Mouse (Mus musculus): ENCODE data around the gene Ptrh1. TPM values are rescaled to one million over a fixed set of nuclear protein-coding genes. Genes with fewer than 3 reads are reported as not detected.

Ptrh1 gene
- 4.9 TPM for polyA plus RNA-seq (2014; fragmentation: Illumina TruSeq; extraction: RNeasy Lipid Tissue Mini Kit (QIAGEN cat#74804); ENCODE audit: insufficient read depth, low read depth, low replicate concordance)

DNA sequence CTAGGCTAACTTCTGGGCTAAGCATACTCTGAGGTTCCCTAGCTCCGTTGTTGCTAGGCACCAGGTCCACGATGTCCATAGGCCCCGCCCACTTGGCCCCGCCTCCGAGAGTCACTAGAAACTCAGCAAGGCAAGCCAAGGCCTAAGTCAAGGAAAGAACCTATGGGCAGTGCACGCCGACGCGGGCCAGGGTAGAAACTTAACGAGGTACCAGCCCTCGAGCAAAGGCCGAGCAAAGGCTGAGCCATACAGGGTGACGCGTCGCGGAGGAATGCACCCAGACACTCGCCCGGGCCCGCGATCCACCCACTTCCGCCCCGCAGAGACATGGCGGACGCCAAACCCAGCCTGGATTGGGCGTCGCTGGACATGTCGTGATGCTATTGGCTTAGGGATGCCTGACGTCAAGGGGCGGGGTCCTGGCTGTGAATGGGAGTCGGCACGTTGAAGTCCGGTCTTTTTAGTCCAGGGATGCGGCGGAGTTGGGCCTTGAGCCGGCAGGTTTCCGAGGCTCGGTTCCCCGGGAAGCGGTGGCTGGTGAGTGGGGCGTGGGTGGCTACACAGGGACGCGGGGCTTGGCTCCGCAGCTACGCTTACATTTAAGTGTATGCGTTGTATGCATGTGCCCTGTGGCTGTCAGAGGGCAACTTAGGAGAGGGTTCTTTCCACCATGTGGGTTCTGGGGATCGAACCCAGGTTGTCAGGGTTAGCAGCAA, at the start of gene Ptrh1, which contains the start of gene Ttc16:
Ptrh1 (plus strand) TSS at position 428 of the 716 bp plus-strand sequence.
Ttc16 (minus strand) TSS at position 275 of the 716 bp plus-strand sequence.

DNA sequence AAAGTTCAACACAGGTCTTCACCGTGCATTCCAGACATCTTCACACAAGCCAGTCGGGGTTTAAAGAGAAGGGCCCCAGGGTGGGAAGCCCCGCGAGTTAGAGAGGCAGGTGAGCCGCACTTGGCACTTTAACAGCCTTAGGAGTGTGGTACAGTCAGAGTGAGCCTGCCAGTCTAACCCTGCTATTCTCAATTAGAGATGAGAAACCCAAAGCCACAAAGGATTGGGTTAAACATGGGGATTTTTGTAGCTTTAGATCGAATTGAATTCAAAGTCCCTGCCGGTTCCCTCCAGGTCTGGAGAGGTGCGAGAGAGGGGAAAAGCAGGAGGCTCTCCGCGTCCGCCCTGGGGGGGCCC, 34.7 kb upstream of the Ptrh1 start, which contains the start of gene 6330409D20Rik:
6330409D20Rik (minus strand) TSS at position 101 of the 357 bp plus-strand sequence.

DNA sequence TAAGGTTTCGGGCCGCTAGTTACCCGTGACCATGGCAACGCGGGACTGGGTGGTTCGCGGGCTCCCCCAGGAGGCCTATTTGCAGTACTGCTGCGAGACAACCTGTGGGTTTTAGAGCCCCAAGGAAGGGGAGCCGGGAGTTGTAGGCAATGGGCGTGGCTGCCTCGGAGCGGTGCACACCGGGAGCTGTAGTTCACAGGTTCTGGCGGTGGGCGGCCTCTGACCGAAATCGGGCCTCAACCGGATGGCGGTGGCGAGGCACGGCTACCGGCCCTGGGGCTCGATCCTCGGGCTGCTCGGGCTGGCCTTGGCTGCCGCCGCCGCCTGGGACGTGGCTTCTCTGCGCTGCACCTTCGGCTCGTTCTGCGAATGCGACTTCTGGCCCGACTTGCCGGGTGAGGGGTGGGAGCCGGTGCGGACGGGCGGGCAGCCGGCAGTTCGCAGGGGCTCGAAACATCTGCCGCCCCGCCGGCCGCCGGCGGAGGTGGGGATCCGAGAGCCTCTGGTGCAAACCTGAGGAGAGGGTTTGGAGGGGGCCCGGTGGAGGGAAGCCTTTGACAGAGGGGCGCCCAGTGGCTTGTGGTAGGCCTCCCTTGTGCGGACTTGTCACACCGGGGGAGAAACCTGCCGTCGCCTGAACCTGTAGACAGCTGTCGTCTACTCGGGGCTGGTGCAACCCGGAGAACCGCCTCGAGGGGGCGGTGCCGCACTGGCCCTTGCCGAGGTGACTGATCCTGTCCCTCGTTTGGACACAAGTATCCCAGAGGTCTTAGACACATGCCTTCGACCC, 18.3 kb upstream of the Ptrh1 start, which contains the start of gene Tor2a:
Tor2a (plus strand) TSS at position 179 of the 790 bp plus-strand sequence.

DNA sequence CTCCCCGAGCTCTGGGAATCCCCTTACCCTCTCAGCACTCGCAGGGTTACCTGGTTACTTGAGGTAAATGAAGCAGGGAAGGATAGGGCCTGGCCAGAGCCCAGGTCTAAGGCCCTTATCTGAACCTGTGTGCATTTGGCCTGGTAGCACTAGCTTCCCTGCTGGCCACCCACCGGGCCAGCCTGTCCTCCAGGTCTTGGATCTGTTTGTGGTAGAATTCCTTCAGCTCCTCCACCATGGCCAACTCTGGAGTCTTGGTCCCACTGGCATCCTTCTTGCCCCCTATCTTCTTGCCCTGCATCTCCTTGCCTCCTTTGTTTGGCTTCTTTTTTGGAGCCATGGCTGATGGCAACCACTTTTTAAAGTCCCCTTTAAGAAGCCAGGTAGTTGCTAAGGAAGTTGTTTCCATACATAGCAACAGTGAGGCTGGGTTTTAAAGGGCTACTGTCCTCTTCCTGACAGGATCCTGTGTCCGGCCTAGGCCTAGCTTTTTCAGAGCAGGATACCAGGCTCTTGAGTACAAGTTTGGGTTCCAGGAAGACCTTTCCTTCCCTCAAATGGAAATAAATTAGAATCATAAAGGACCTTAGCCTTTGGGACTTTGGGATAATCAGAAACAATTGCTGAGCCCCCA, 8.6 kb downstream of the Ptrh1 start, which contains the start of gene Cfap157:
Cfap157 (minus strand) TSS at position 381 of the 634 bp plus-strand sequence.

Other genes starting within 250 kb of the Ptrh1 start
- gene Fam102a, start 240.5 kb upstream of the Ptrh1 start, polyA plus RNA-seq (2014; fragmentation: Illumina TruSeq; extraction: RNeasy Lipid Tissue Mini Kit (QIAGEN cat#74804); ENCODE audit: insufficient read depth, low read depth, low replicate concordance), result 10.6 TPM
- 67.1 TPM for gene Dpm2, start 204.9 kb upstream of the Ptrh1 start, polyA plus RNA-seq (2014; fragmentation: Illumina TruSeq; extraction: RNeasy Lipid Tissue Mini Kit (QIAGEN cat#74804); ENCODE audit: insufficient read depth, low read depth, low replicate concordance)
- gene Pip5kl1, start 201.0 kb upstream of the Ptrh1 start, polyA plus RNA-seq (2014; fragmentation: Illumina TruSeq; extraction: RNeasy Lipid Tissue Mini Kit (QIAGEN cat#74804); ENCODE audit: insufficient read depth, low read depth, low replicate concordance), result not detected
- not detected for gene 9430097D07Rik, start 200.1 kb upstream of the Ptrh1 start, polyA plus RNA-seq (2014; fragmentation: Illumina TruSeq; extraction: RNeasy Lipid Tissue Mini Kit (QIAGEN cat#74804); ENCODE audit: insufficient read depth, low read depth, low replicate concordance)
- 13.3 TPM for gene St6galnac4, start 188.7 kb upstream of the Ptrh1 start, polyA plus RNA-seq (2014; fragmentation: Illumina TruSeq; extraction: RNeasy Lipid Tissue Mini Kit (QIAGEN cat#74804); ENCODE audit: insufficient read depth, low read depth, low replicate concordance)
- gene St6galnac6, start 176.1 kb upstream of the Ptrh1 start, polyA plus RNA-seq (2014; fragmentation: Illumina TruSeq; extraction: RNeasy Lipid Tissue Mini Kit (QIAGEN cat#74804); ENCODE audit: insufficient read depth, low read depth, low replicate concordance), result 21.6 TPM
- 24.5 TPM for gene Ak1, start 154.0 kb upstream of the Ptrh1 start, polyA plus RNA-seq (2014; fragmentation: Illumina TruSeq; extraction: RNeasy Lipid Tissue Mini Kit (QIAGEN cat#74804); ENCODE audit: insufficient read depth, low read depth, low replicate concordance)
- 182 TPM for gene Eng, start 129.2 kb upstream of the Ptrh1 start, polyA plus RNA-seq (2014; fragmentation: Illumina TruSeq; extraction: RNeasy Lipid Tissue Mini Kit (QIAGEN cat#74804); ENCODE audit: insufficient read depth, low read depth, low replicate concordance)
- gene Fpgs, start 71.6 kb upstream of the Ptrh1 start, polyA plus RNA-seq (2014; fragmentation: Illumina TruSeq; extraction: RNeasy Lipid Tissue Mini Kit (QIAGEN cat#74804); ENCODE audit: insufficient read depth, low read depth, low replicate concordance), result 11.3 TPM
- gene Cdk9, start 62.7 kb upstream of the Ptrh1 start, polyA plus RNA-seq (2014; fragmentation: Illumina TruSeq; extraction: RNeasy Lipid Tissue Mini Kit (QIAGEN cat#74804); ENCODE audit: insufficient read depth, low read depth, low replicate concordance), result 69.8 TPM
- 34.4 TPM for gene Sh2d3c, start 54.7 kb upstream of the Ptrh1 start, polyA plus RNA-seq (2014; fragmentation: Illumina TruSeq; extraction: RNeasy Lipid Tissue Mini Kit (QIAGEN cat#74804); ENCODE audit: insufficient read depth, low read depth, low replicate concordance)
- 0.50 TPM for gene 6330409D20Rik, start 34.8 kb upstream of the Ptrh1 start, polyA plus RNA-seq (2014; fragmentation: Illumina TruSeq; extraction: RNeasy Lipid Tissue Mini Kit (QIAGEN cat#74804); ENCODE audit: insufficient read depth, low read depth, low replicate concordance)
- gene Tor2a, start 18.6 kb upstream of the Ptrh1 start, polyA plus RNA-seq (2014; fragmentation: Illumina TruSeq; extraction: RNeasy Lipid Tissue Mini Kit (QIAGEN cat#74804); ENCODE audit: insufficient read depth, low read depth, low replicate concordance), result 28.0 TPM
- gene Ttc16, start 153 bp upstream of the Ptrh1 start, polyA plus RNA-seq (2014; fragmentation: Illumina TruSeq; extraction: RNeasy Lipid Tissue Mini Kit (QIAGEN cat#74804); ENCODE audit: insufficient read depth, low read depth, low replicate concordance), result 3.9 TPM
- gene Cfap157, start 8.6 kb downstream of the Ptrh1 start, polyA plus RNA-seq (2014; fragmentation: Illumina TruSeq; extraction: RNeasy Lipid Tissue Mini Kit (QIAGEN cat#74804); ENCODE audit: insufficient read depth, low read depth, low replicate concordance), result 3.9 TPM
- gene Stxbp1, start 71.5 kb downstream of the Ptrh1 start, polyA plus RNA-seq (2014; fragmentation: Illumina TruSeq; extraction: RNeasy Lipid Tissue Mini Kit (QIAGEN cat#74804); ENCODE audit: insufficient read depth, low read depth, low replicate concordance), result 13.0 TPM
- gene Fam129b, start 100.3 kb downstream of the Ptrh1 start, polyA plus RNA-seq (2014; fragmentation: Illumina TruSeq; extraction: RNeasy Lipid Tissue Mini Kit (QIAGEN cat#74804); ENCODE audit: insufficient read depth, low read depth, low replicate concordance), result 108 TPM
- 1,042 TPM for gene Rpl12, start 185.8 kb downstream of the Ptrh1 start, polyA plus RNA-seq (2014; fragmentation: Illumina TruSeq; extraction: RNeasy Lipid Tissue Mini Kit (QIAGEN cat#74804); ENCODE audit: insufficient read depth, low read depth, low replicate concordance)
- gene Lrsam1, start 185.8 kb downstream of the Ptrh1 start, polyA plus RNA-seq (2014; fragmentation: Illumina TruSeq; extraction: RNeasy Lipid Tissue Mini Kit (QIAGEN cat#74804); ENCODE audit: insufficient read depth, low read depth, low replicate concordance), result 4.8 TPM
- 10.2 TPM for gene Slc2a8, start 206.3 kb downstream of the Ptrh1 start, polyA plus RNA-seq (2014; fragmentation: Illumina TruSeq; extraction: RNeasy Lipid Tissue Mini Kit (QIAGEN cat#74804); ENCODE audit: insufficient read depth, low read depth, low replicate concordance)